Mouse (Mus musculus): ENCODE data around the gene Vmn1r40. TPM values are rescaled to one million over a fixed set of nuclear protein-coding genes. Genes with fewer than 3 reads are reported as not detected.

Gene Vmn1r40
- polyA plus RNA-seq (2017; shearing (Covaris generic)) = not detected

GRCm38 (mm10) chr6:89707240-89707639 lies at the start of gene Vmn1r40:
Gene Vmn1r40, plus strand, starts transcription at chr6:89707540.

GRCm38 (mm10) chr6:89740466-89740865 lies 33.1 kb downstream of the Vmn1r40 start, which contains the start of gene Vmn1r41:
Gene Vmn1r41, plus strand, starts transcription at chr6:89740766.

Other genes starting within 250 kb of the Vmn1r40 start
- 1 to 10 TPM; 2.7 to 4.7 TPM for gene Chchd6, start 111.9 kb upstream of the Vmn1r40 start, polyA plus RNA-seq (2017; shearing (Covaris generic))
- 1 to 10 TPM; 4.1 to 5.8 TPM for gene Txnrd3, start 63.6 kb upstream of the Vmn1r40 start, polyA plus RNA-seq (2017; shearing (Covaris generic))
- gene Vmn1r41, start 33.2 kb downstream of the Vmn1r40 start, polyA plus RNA-seq (2017; shearing (Covaris generic)) = not detected
- gene Vmn1r42, start 168.9 kb downstream of the Vmn1r40 start, polyA plus RNA-seq (2017; shearing (Covaris generic)) = under 1 TPM in 1 of 2 experiments, not detected in 1; 0.12 TPM
- gene Vmn1r43, start 168.9 kb downstream of the Vmn1r40 start, polyA plus RNA-seq (2017; shearing (Covaris generic)) = under 1 TPM; 0.02 to 0.38 TPM
- gene Vmn1r44, start 176.1 kb downstream of the Vmn1r40 start, polyA plus RNA-seq (2017; shearing (Covaris generic)) = not detected
- under 1 TPM; 0.39 to 0.74 TPM for gene Vmn1r45, start 233.1 kb downstream of the Vmn1r40 start, polyA plus RNA-seq (2017; shearing (Covaris generic))